Mouse (Mus musculus) MEL-GATA-1-ER (cell line): ENCODE data around the gene Gpx2.
"Not testable (repeated sequence)": the region's sequence is repeated elsewhere in the genome, so short reads cannot be mapped to it uniquely, and the experiment has no call there.

Experiments
- DNase-seq: peaks from one replicate; pipeline ENCODE4 v3.0.0-alpha.2; 2012; ENCODE audit warnings: low read depth; ENCODE audit errors: extremely low read depth

The Gpx2 gene

GRCm38 (mm10) chr12:76805056-76805811 is 9.9 kb upstream of the Gpx2 start:
- no peak for DNase-seq

DNA sequence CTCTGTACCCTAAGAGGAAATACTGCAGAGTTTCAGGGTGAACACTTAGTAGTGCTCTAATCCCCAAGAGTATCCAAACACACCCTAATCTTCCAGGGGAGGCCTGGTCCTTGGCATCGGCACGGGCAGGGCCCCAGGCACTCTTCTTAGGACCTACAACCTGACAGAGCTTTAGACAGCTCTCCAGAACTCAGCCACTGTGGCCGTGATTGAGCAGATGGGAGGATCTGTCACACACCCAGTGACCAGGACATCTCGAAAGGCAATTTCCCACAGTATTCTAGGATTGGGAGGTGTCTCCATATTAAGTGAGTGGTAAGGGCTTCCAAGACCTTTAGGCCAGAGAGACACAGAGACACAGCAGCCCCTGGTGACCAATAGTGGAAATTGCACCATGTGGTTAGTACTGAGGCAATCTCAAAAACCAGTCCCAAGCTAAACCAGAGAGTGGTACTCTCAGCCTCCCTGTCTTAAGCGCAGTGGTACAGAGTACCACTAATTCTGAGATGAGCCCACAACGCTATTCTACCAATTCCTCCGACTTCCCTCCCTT is 8.4 kb upstream of the Gpx2 start:
- DNase-seq: peak; percentile 37

- DNase-seq: no peak
These were observed 7.7 kb upstream of the Gpx2 start for GRCm38 (mm10) chr12:76803028-76803427.

DNA sequence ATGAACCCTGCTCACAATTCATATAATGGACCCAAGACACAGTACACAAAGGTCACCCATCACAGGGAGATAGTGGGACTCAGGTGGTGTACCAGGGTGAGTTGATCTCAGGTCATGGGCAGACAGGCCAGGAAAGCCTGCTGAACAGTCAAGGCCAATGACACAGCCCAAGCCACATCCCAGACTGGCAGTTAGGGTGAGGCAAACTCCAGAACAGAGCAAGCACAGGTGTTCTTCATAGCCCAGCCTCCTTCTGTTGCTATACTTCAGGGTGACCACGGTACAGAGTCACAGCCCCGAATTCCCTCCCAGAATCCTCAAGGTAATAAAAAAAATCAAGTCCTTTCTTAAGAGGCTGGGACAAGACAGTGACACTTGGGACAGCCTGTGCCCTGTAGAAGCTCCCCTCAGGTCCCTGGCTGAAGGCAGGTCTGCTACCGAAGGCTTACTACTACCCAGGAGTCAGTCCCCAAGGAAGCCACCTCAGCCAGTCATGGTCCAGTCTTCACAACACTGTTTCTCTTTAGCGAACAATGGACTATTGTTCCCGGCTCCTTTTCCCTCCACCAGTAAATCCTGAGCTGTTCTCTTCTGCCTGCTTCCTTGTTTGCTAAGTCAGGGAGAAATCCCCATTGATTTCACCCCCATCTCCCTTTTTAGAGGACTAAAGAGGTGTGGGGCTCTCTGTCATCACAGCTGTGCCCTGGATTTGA is 2.8 kb upstream of the Gpx2 start:
- DNase-seq: no peak

GRCm38 (mm10) chr12:76796938-76797539 is 1.7 kb upstream of the Gpx2 start:
- no peak for DNase-seq

DNA sequence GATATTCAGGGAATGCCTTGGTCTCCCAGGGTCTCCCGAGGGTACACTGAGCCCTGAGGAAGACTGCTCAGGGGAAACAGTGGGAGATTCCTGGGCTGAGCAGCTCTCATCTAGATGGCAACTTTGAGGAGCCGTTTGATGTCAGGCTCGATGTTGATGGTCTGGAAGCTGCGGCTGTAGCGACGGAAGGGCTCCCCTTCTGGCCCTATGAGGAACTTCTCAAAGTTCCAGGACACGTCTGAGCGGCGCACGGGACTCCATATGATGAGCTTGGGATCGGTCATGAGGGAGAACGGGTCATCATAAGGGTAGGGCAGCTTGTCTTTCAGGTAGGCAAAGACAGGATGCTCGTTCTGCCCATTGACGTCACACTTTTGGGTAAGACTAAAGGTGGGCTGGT is 2.8 kb downstream of the Gpx2 start:
- not testable (repeated sequence) for DNase-seq

- DNase-seq: peak; percentile 43
These were observed 4.8 kb downstream of the Gpx2 start for GRCm38 (mm10) chr12:76790446-76791084.

DNA sequence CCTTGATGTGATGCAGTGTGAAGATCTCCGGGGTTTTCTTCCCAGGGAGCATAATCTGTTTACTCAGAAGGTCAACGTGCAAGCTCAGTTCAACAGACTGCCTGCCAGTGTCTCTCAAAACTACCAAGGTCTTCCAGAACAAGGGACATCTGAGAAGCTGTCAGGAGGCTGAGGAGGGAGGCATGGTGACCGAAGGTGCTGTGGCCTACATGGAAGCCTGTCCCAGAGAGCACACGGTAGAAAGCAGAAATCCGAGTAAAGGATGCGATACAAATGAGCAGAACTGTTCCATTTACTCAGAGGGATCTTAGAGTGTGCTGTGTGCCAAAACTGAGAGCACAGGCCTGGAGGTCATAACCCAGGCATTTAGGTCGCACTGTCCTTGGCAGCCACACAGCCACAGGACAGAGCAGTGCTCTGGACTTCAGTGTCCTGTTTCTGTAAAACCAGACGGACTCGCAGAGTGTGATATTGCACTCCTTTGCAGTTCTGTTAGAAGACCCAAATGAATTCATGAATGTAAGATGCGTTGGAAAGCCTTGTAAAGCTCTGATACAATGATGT is 11.2 kb downstream of the Gpx2 start:
- no peak for DNase-seq

DNA sequence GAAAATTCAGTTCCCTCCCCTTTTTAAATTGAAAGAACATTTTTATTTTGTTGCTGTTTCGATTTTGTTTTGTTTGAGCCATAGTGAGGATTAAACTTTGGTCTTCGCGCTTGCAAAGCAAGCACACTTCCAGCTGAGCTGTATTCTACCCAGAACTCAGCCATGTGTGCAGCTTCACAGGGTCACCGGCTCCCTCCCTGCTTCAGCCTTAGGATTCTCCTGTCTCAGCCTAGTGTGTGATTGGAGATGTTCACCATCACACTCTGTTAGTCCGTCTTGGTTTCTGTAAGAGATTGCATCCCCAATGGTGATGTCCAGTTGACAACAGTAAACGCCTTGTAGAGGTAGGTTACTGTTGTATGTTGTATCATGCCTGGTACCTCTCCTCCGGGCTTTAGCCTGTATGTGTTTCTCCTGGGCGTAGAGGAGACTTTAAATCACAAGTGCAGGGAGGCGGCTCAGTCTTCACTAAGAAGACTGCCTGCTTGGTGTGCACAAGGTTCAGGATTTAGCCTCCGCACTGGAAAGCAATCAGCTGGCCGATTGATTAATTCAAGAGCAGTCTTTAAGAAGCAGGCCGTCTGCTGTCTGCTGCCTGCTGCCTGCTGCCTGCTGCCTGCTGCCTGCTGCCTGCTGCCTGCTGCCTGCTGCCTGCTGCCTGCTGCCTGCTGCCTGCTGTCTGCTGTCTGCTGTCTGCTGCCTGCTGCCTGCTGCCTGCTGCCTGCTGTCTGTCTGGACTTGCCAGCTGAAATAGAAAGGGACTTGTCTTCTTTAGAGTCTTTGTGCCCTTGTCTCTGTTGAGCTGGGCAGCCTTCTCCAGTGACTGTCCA is 14.5 kb downstream of the Gpx2 start:
- no peak for DNase-seq

- DNase-seq: no peak
These were observed 15.4 kb downstream of the Gpx2 start for GRCm38 (mm10) chr12:76779951-76780350.

GRCm38 (mm10) chr12:76778305-76779083 is 16.9 kb downstream of the Gpx2 start:
- no peak for DNase-seq

DNA sequence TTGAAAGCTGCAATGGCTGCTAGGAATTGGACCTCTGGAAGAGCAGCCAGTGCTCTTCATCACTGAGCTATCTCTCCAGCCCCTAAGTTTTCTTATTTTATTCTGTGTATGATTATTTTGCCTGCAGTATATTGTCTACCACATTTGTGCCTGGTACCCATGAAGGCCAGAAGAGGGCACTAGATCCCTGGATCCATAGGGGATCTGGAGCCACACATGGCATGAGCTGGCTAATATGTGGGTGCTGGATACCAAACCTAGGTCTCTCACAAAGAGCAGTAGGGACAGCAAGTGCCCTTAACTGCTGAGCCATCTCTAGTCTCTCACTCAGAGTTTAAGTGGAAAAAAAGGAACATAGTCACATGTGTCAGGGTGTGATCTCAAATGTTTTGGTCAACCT is 17.5 kb downstream of the Gpx2 start:
- no peak for DNase-seq

GRCm38 (mm10) chr12:76776898-76777297 is 18.5 kb downstream of the Gpx2 start:
- DNase-seq: no peak

DNA sequence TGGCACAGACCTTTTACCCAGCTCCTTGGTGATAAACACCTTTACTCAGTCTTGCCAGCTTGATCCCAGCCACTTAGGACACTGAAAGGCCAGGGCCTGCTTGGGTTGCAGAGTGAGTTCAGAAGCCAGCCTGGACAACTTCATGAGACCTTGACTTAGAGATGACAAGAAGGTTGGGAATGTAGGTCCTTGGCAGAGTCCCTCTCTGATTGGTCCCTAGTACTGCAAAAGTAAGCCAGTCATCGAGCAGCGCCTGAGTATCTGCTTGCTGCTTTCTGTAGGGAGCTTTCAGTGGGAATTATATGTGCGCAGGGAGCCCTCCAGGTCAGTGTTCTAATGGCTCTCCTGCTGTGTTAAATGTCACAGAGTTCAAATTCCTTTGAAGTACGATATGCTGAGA is 20.2 kb downstream of the Gpx2 start:
- DNase-seq: no peak

DNA sequence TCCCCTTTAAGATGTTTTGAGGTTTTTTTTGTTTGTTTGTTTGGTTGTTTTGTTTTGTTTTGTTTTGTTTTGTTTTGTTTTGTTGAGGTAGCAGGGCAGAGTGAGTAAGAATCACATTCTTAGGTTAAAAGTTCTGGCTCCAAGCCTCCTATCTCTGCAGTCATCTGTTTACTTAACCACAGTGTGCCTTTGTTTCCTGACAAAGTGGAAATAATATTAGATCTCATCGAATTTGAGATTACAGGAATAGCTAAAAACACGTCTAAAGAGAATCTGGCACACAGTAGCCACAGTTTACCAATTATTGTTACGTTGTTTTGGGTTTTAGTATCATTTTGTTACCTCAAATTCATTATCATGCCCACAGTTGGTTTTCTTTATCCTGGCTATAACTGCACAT is 20.7 kb downstream of the Gpx2 start:
- no peak for DNase-seq

- DNase-seq: no peak
These were observed 23.8 kb downstream of the Gpx2 start for GRCm38 (mm10) chr12:76771540-76771939.

- no peak for DNase-seq
These were observed 24.4 kb downstream of the Gpx2 start for GRCm38 (mm10) chr12:76770841-76771500.

DNA sequence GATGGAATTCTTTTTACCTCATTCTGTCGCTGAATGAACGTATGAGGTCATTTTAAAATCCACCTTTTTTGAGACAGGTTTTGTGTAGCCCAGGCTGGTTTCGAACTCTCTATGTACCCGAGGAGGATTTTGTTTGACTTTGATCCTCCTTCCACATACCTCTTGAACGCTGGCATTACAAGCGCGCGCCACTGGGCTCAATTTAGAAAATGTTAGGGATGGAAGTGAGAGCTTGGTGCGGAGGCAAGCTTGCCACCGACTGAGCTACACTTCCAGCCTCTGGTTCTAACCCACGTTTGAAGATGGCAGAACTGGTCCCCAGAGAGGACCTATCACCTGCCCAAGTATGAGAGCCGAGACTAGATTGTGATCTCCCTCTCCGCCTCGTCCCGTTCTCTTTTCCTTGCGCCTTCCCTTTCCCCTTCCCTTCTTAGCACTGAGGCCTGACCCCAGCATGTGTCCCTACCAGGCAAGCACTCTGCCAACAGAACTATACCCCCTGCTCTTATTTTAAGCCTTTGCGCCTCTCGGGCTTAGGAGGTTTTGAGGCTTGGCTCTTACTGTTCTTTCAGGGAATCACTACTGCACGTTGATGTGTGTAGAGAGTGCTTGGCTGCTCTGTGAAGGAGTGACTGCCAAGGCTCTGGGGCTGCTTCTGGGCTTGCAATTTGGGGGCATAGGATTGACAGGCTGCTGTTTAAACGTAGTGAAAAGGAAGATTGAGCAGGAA is 29.3 kb downstream of the Gpx2 start:
- no peak for DNase-seq
